Mouse (Mus musculus) MEL (cell line): ENCODE measurements at regions not wholly inside any gene's neighbourhood (a gene's known extent, or its start where the extent isn't known, plus 50 kb on each side); places are given as distances from the start of the nearest gene placed in this dataset.

Source experiments
- DNase-seq: peaks from one replicate; pipeline ENCODE4 v3.0.0; 2011; ENCODE audit warnings: low read depth, low spot score
- H3K27ac ChIP-seq: 2 replicates; pipeline ENCODE4 v1.5.1; 2012; ENCODE audit warnings: low read depth, mild to moderate bottlenecking, control low read depth, low read length, moderate library complexity; ENCODE audit not compliant: control insufficient read depth
- H3K27me3 ChIP-seq, 2 experiments: fragments of 150-350 bp in 1 of 2; sonication (generic) in 1 of 2; 2 replicates each; pipeline ENCODE4 v1.6.1; 2012; ENCODE audit warnings: low read length in 2 of 2, mild to moderate bottlenecking in 2 of 2, improper control_type of control experiment in 1 of 2, moderate library complexity in 1 of 2; ENCODE audit not compliant: insufficient read depth in 2 of 2, control insufficient read depth in 1 of 2
- H3K36me3 ChIP-seq, 2 experiments: 2 replicates each; pipeline ENCODE4 v1.6.1; 2012 to 2014; ENCODE audit warnings: low read length in 2 of 2, improper control_type of control experiment in 1 of 2, inconsistent platforms in 1 of 2, mild to moderate bottlenecking in 1 of 2; ENCODE audit not compliant: insufficient read depth in 2 of 2, control insufficient read depth in 1 of 2
- H3K4me1 ChIP-seq, 2 experiments: fragments of 150-350 bp in 1 of 2; sonication (generic) in 1 of 2; 2 replicates each; pipeline ENCODE4 v1.6.1; 2012; ENCODE audit warnings: low read length in 2 of 2, improper control_type of control experiment in 1 of 2, mild to moderate bottlenecking in 1 of 2; ENCODE audit not compliant: insufficient read depth in 2 of 2, control insufficient read depth in 1 of 2
- H3K4me3 ChIP-seq, 2 experiments: fragments of 150-350 bp in 1 of 2; sonication (generic) in 1 of 2; 2 replicates each; pipeline ENCODE4 v1.5.1; 2012; ENCODE audit warnings: low read depth in 2 of 2, low read length in 2 of 2, mild to moderate bottlenecking in 2 of 2, moderate library complexity in 2 of 2, control low read depth in 1 of 2, improper control_type of control experiment in 1 of 2; ENCODE audit not compliant: control insufficient read depth in 1 of 2, insufficient read depth in 1 of 2
- H3K79me2 ChIP-seq: 2 replicates; pipeline ENCODE4 v1.6.1; 2012; ENCODE audit warnings: mild to moderate bottlenecking, low read length, moderate library complexity; ENCODE audit not compliant: control insufficient read depth, poor library complexity, insufficient read depth
- H3K9ac ChIP-seq: 2 replicates; pipeline ENCODE4 v1.6.1; 2012; ENCODE audit warnings: low read depth, mild to moderate bottlenecking, control low read depth, low read length, moderate library complexity; ENCODE audit not compliant: control insufficient read depth, poor library complexity, severe bottlenecking
- H3K9me3 ChIP-seq: fragments of 150-350 bp; sonication (generic); replicated peaks from 2 replicates; pipeline ENCODE4 v1.6.1; 2012; ENCODE audit warnings: mild to moderate bottlenecking, low read length, improper control_type of control experiment, moderate library complexity; ENCODE audit not compliant: insufficient read depth
- CHD1 ChIP-seq: IDR thresholded peaks from 2 replicates; pipeline ENCODE4 v1.6.1; 2012; ENCODE audit warnings: low read depth, mild to moderate bottlenecking, inconsistent platforms, low read length, improper control_type of control experiment
- CTCF ChIP-seq, 3 experiments: IDR thresholded peaks in 2 of 3; conservative IDR thresholded peaks in 1 of 3; 2 replicates each; pipeline ENCODE4 v1.5.1; 2011 to 2012; ENCODE audit warnings: low read length in 3 of 3, low read depth in 2 of 3, mild to moderate bottlenecking in 2 of 3, improper control_type of control experiment in 1 of 3, inconsistent platforms in 1 of 3, mixed read lengths in 1 of 3, moderate library complexity in 1 of 3; ENCODE audit not compliant: control insufficient read depth in 1 of 3, insufficient read depth in 1 of 3, poor library complexity in 1 of 3, severe bottlenecking in 1 of 3
- ELF1 ChIP-seq: IDR thresholded peaks from 2 replicates; pipeline ENCODE4 v1.6.1; 2014; ENCODE audit warnings: low read depth, mild to moderate bottlenecking, inconsistent platforms, low read length, improper control_type of control experiment, moderate library complexity
- EP300 ChIP-seq, 2 experiments: IDR thresholded peaks; 2 replicates each; pipeline ENCODE4 v1.6.1; 2011; ENCODE audit warnings: improper control_type of control experiment in 2 of 2, low read length in 2 of 2, low read depth in 1 of 2, mild to moderate bottlenecking in 1 of 2
- ETS1 ChIP-seq: IDR thresholded peaks from 2 replicates; pipeline ENCODE4 v1.6.1; 2012; ENCODE audit warnings: low read depth, mild to moderate bottlenecking, inconsistent platforms, low read length, improper control_type of control experiment, moderate library complexity
- JUND ChIP-seq: IDR thresholded peaks from 2 replicates; pipeline ENCODE4 v1.6.1; 2011; ENCODE audit warnings: low read depth, mild to moderate bottlenecking, improper control_type of control experiment, low read length
- KAT2A ChIP-seq: conservative IDR thresholded peaks from 2 replicates; pipeline ENCODE4 v1.6.1; 2012; ENCODE audit warnings: low read depth, low read length, improper control_type of control experiment, inconsistent platforms
- MAZ ChIP-seq: IDR thresholded peaks from 2 replicates; pipeline ENCODE4 v1.6.1; 2012; ENCODE audit warnings: low read depth, mild to moderate bottlenecking, inconsistent platforms, low read length, improper control_type of control experiment
- MEF2A ChIP-seq: IDR thresholded peaks from 2 replicates; pipeline ENCODE4 v1.6.1; 2014; ENCODE audit warnings: low read depth, mild to moderate bottlenecking, inconsistent platforms, low read length, improper control_type of control experiment; ENCODE audit not compliant: poor library complexity, insufficient replicate concordance, severe bottlenecking; ENCODE audit errors: extremely low read depth
- MYC ChIP-seq: IDR thresholded peaks from 2 replicates; pipeline ENCODE4 v1.6.1; 2011; ENCODE audit warnings: low read depth, mild to moderate bottlenecking, low read length, improper control_type of control experiment, moderate library complexity
- NELFE ChIP-seq: IDR thresholded peaks from 2 replicates; pipeline ENCODE4 v1.6.1; 2011; ENCODE audit warnings: low read depth, low read length, improper control_type of control experiment
- NRF1 ChIP-seq: IDR thresholded peaks from 2 replicates; pipeline ENCODE4 v1.6.1; 2014; ENCODE audit warnings: low read depth, mild to moderate bottlenecking, inconsistent platforms, low read length, improper control_type of control experiment, moderate library complexity; ENCODE audit not compliant: poor library complexity, insufficient read depth, severe bottlenecking
- POLR2AphosphoS5 ChIP-seq: IDR thresholded peaks from 2 replicates; pipeline ENCODE4 v1.6.1; 2012; ENCODE audit warnings: low read depth, borderline replicate concordance, mild to moderate bottlenecking, inconsistent platforms, low read length, moderate library complexity, mixed read lengths
- SMC3 ChIP-seq: IDR thresholded peaks from 2 replicates; pipeline ENCODE4 v1.6.1; 2011; ENCODE audit warnings: low read depth, low read length, improper control_type of control experiment
- TAL1 ChIP-seq: IDR thresholded peaks from 2 replicates; pipeline ENCODE4 v1.6.1; 2012; ENCODE audit warnings: mild to moderate bottlenecking, inconsistent platforms, low read length, moderate library complexity, mixed read lengths
- TBP ChIP-seq: IDR thresholded peaks from 2 replicates; pipeline ENCODE4 v1.8.0; 2011; ENCODE audit warnings: low read depth, low read length, improper control_type of control experiment
- USF2 ChIP-seq, 2 experiments: IDR thresholded peaks; 2 replicates each; pipeline ENCODE4 v1.6.1; 2011 to 2012; ENCODE audit warnings: improper control_type of control experiment in 2 of 2, low read length in 2 of 2, borderline replicate concordance in 1 of 2, inconsistent platforms in 1 of 2, low read depth in 1 of 2, mild to moderate bottlenecking in 1 of 2; ENCODE audit not compliant: insufficient read depth in 1 of 2
- ZC3H11A ChIP-seq: IDR thresholded peaks from 2 replicates; pipeline ENCODE4 v1.6.1; 2012; ENCODE audit warnings: low read depth, mild to moderate bottlenecking, inconsistent platforms, low read length, improper control_type of control experiment
- ZKSCAN1 ChIP-seq: IDR thresholded peaks from 2 replicates; pipeline ENCODE4 v1.6.1; 2012; ENCODE audit warnings: low read depth, mild to moderate bottlenecking, inconsistent platforms, low read length, improper control_type of control experiment, moderate library complexity
- ZMIZ1 ChIP-seq: IDR thresholded peaks from 2 replicates; pipeline ENCODE4 v1.6.1; 2012; ENCODE audit warnings: low read depth, mild to moderate bottlenecking, inconsistent platforms, low read length, improper control_type of control experiment, moderate library complexity
- ZNF384 ChIP-seq: IDR thresholded peaks from 2 replicates; pipeline ENCODE4 v1.6.1; 2012; ENCODE audit warnings: low read depth, mild to moderate bottlenecking, inconsistent platforms, low read length, improper control_type of control experiment

DNA sequence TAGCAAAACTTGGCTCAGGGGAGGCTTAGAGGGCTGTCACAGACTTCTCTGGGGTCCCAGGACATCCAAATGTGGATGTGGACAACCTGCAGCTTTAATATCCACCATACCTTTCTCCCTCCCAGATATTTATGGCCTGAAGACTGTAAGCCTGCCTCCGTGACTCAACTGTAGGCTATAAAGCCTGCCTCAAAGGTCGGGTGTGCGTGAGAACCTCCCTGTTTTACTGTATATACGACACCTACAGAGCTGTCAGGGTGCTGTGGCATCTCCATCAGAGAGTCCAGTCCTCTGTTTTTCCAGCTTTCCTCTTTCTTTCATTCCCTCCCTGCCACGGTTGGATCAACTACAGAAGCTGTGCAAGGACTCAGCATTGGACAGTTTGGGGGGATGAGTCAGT lies 558.1 kb downstream of the Plcl1 start:
- Histone ChIP-seq H3K79me2 (no peaks in the 10 kb centered on the region), H3K4me3 (no peak overlapping the region), H3K36me3 (no peaks in the 10 kb centered on the region), H3K9me3 (no peaks in the 10 kb centered on the region), H3K27ac (no peak overlapping the region), H3K9ac (no peak overlapping the region), H3K27me3 (no peaks in the 10 kb centered on the region), H3K4me1 (no peaks in the 10 kb centered on the region)
- TF ChIP-seq NELFE (no peak), MAZ (no peak), ETS1 (no peak), ZKSCAN1 (no peak), MEF2A (no peak), MYC (no peak), USF2 (IDR thresholded peaks at IDR 0.05; ENCODE audit: borderline replicate concordance in 1 of 2, insufficient read depth in 1 of 2, low read depth in 1 of 2, low read length in 2 of 2) (no peak), JUND (no peak), ZNF384 (no peak), EP300 (IDR thresholded peaks at IDR 0.05; ENCODE audit: low read depth in 1 of 2, low read length in 2 of 2) (no peak), TAL1 (no peak), POLR2AphosphoS5 (no peak), KAT2A (no peak), CHD1 (no peak), ELF1 (no peak), TBP (no peak), NRF1 (no peak), SMC3 (no peak), ZC3H11A (no peak)
- no peak for DNase-seq

DNA sequence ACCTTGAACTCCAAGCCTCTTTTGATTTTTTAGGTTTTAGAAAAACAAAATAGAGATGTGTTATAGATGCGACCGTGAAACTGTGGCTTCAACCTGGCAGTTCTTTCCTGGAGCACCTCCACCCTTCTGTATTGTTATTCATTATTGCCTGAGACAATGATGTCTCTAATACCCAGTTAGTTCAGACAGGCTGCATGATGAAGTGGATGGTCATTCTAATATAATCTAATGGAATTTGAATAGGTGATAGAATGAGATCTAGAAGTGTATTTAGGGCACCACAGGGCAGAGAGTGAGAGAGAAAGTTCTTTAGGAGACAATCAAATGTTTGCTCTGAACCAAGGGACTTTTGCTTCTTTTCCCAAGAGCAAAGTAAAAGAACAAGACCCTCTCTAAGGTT lies 560.6 kb downstream of the Plcl1 start:
- TF ChIP-seq ZC3H11A: no peak
- no peak for TF ChIP-seq JUND
- TF ChIP-seq CTCF (IDR thresholded peaks at IDR 0.05 in 2 of 3, conservative IDR thresholded peaks at IDR 0.05 in 1 of 3; ENCODE audit: control insufficient read depth in 1 of 3, insufficient read depth in 1 of 3, low read depth in 2 of 3, low read length in 3 of 3, poor library complexity in 1 of 3, severe bottlenecking in 1 of 3): no peak
- TF ChIP-seq ZMIZ1: no peak
- TF ChIP-seq ZKSCAN1: no peak
- no peak for DNase-seq
- Histone ChIP-seq H3K4me1 (no peaks in the 10 kb centered on the region), H3K79me2 (no peaks in the 10 kb centered on the region), H3K27me3 (no peaks in the 10 kb centered on the region; a peak in 1 of 4 replicates), H3K4me3 (no peak overlapping the region), H3K36me3 (no peaks in the 10 kb centered on the region), H3K9ac (no peak overlapping the region), H3K9me3 (no peaks in the 10 kb centered on the region), H3K27ac (no peak overlapping the region)
